Mouse (Mus musculus) hindbrain, embryonic 14.5 days (tissue): ENCODE measurements around the gene Tom1. TPM values are rescaled to one million over a fixed set of nuclear protein-coding genes. Genes with fewer than 3 reads are reported as not detected.

ENCODE experiments used
- polyA plus RNA-seq: library from polyadenylated mRNA; unstranded; fragments of >200 nt; fragmentation: Nextera tagmentation; extraction: Ambion mirVana; gene quantifications from 2 replicates; pipeline ENCODE4 v1.2.1, GENCODE M21; 2014

Gene Tom1
- polyA plus RNA-seq, 1 experiment from 2014 or later = 33.3 TPM

Other genes starting within 250 kb of the Tom1 start
- gene Isx, start 160.5 kb upstream of the Tom1 start, polyA plus RNA-seq = not detected in 2 replicates
- 41.0 and 43.5 TPM in 2 replicates for gene Hmgxb4, start 40.3 kb upstream of the Tom1 start, polyA plus RNA-seq
- 10.2 and 10.5 TPM in 2 replicates for gene Hmox1, start 59.9 kb downstream of the Tom1 start, polyA plus RNA-seq
- gene Mcm5, start 75.9 kb downstream of the Tom1 start, polyA plus RNA-seq = 27.0 and 33.3 TPM in 2 replicates
- gene Rasd2, start 180.2 kb downstream of the Tom1 start, polyA plus RNA-seq = 4.6 TPM in 2 replicates